Comparison of ENCODE assay signal across 11 mouse cellular contexts in genomic region chr6:8412845-8413598, GRCm38 (mm10).
DNase-seq lines count a peak whose midpoint lies in the region; ATAC-seq lines count a peak whose summit lies in the region.
"Had no signal": no experiment of that assay in that cellular context is flagged by ENCODE, and none has a peak within 500 bp of the region (broad histone marks: within the 10 kb centered on the region; RNA-seq: fewer than 3 reads in every experiment).

No protein-coding gene starts in this region.

- no peaks in the 10 kb centered on the region for H3K36me3 ChIP-seq in forebrain, embryonic 14.5 days (ENCODE audit: control insufficient read depth, insufficient read depth, low read length)
- no peaks in the 10 kb centered on the region for H3K36me3 ChIP-seq in neural tube, embryonic 14.5 days (ENCODE audit: control insufficient read depth, insufficient read depth, low read length)
- H3K36me3 ChIP-seq: limb, embryonic 12.5 days had no signal

- 0 out of 2 replicates have a peak, but pooled peaks cover 2% of the 10 kb centered on the region for H3K4me1 ChIP-seq in forebrain, embryonic 14.5 days (ENCODE audit: control insufficient read depth, insufficient read depth, low read length)
- 0 out of 2 replicates have a peak, but pooled peaks cover 6% of the 10 kb centered on the region for H3K4me1 ChIP-seq in neural tube, embryonic 14.5 days (ENCODE audit: control insufficient read depth, insufficient read depth, low read length)
- H3K4me1 ChIP-seq: limb, embryonic 12.5 days had no signal

- H3K4me3 ChIP-seq in forebrain, embryonic 14.5 days (ENCODE audit: low read depth, low read length), result no peak overlapping the region
- no peak overlapping the region for H3K4me3 ChIP-seq in neural tube, embryonic 14.5 days (ENCODE audit: low read depth, low read length)
- H3K4me3 ChIP-seq: erythroblast, embryonic 14.5 days; limb, embryonic 12.5 days had no signal

- no peak overlapping the region for H3K4me2 ChIP-seq in forebrain, embryonic 14.5 days (ENCODE audit: low read length)
- H3K4me2 ChIP-seq in neural tube, embryonic 14.5 days (ENCODE audit: low read depth, low read length), result no peak overlapping the region
- H3K4me2 ChIP-seq: limb, embryonic 12.5 days had no signal

- H3K9ac ChIP-seq in forebrain, embryonic 14.5 days (ENCODE audit: low read length), result no peak overlapping the region
- H3K9ac ChIP-seq in neural tube, embryonic 14.5 days (replicated peaks; ENCODE audit: low read depth, low read length), result no peak overlapping the region
- H3K9ac ChIP-seq: limb, embryonic 12.5 days had no signal

- peak; percentile 81 for ATAC-seq in forebrain, embryonic 14.5 days
- peak; percentile 42; the same call in 1 of the 2 replicates for ATAC-seq in neural tube, embryonic 14.5 days (ENCODE audit: low read depth)

- WGBS in forebrain, embryonic 14.5 days, result 56% methylated on average over 10 of the region's 10 CpGs
- WGBS in neural tube, embryonic 14.5 days, result 51% methylated on average over 10 of the region's 10 CpGs

- intact Hi-C loops in left cerebral cortex, postnatal 25 days (cut with DNase I), result loop anchor here (5.0 to 10.0 kb wide), 2 partner anchors 94 to 138 kb away; partner anchors contain the start of gene Glcci1

- no peaks in the 10 kb centered on the region for H3K27me3 ChIP-seq in forebrain, embryonic 14.5 days (replicated peaks; ENCODE audit: control insufficient read depth, insufficient read depth, low read length)
- no peaks in the 10 kb centered on the region for H3K27me3 ChIP-seq in neural tube, embryonic 14.5 days (ENCODE audit: control insufficient read depth, insufficient read depth, low read length)
- H3K27me3 ChIP-seq: limb, embryonic 12.5 days had no signal

- DNase-seq in left cerebral cortex, postnatal 25 days (ENCODE audit: low spot score in 2 of 2), result peak; percentile 42 to 65
- no peak for DNase-seq in left cerebral cortex, adult 18-20 months (ENCODE audit: low spot score in 2 of 2)
- peak; percentile 70 to 84 for DNase-seq in cerebellum, adult 18-20 months
- peak; percentile 59 for DNase-seq in forebrain, embryonic 14.5 days (ENCODE audit: low spot score)
- no peak for DNase-seq in layer of hippocampus, adult 11-12 months (ENCODE audit: low spot score)
- DNase-seq in B cell, adult 2 months, result no peak
- DNase-seq in adrenal gland, adult 2 months, result no peak
- DNase-seq: right cerebral cortex, postnatal 4 days had no signal

- H3K27ac ChIP-seq in forebrain, embryonic 14.5 days (ENCODE audit: low read depth, low read length), result no peak overlapping the region
- H3K27ac ChIP-seq in neural tube, embryonic 14.5 days (ENCODE audit: low read depth, low read length), result no peak overlapping the region
- H3K27ac ChIP-seq: limb, embryonic 12.5 days had no signal

- H3K9me3 ChIP-seq in forebrain, embryonic 14.5 days (replicated peaks; ENCODE audit: control insufficient read depth, low read length), result no peaks in the 10 kb centered on the region
- no peaks in the 10 kb centered on the region for H3K9me3 ChIP-seq in neural tube, embryonic 14.5 days (ENCODE audit: control insufficient read depth, low read length)
- H3K9me3 ChIP-seq: limb, embryonic 12.5 days had no signal

Comparison
In these comparisons a context has a peak if more than half of its experiments do, and no peak if none do; other contexts are left out.
1. DNase-seq: peak in left cerebral cortex, postnatal 25 days (2 of 2), cerebellum, adult 18-20 months (2 of 2) and forebrain, embryonic 14.5 days (single experiment); none in left cerebral cortex, adult 18-20 months (0 of 2), layer of hippocampus, adult 11-12 months (single experiment), B cell, adult 2 months (0 of 2) and adrenal gland, adult 2 months (single experiment).